Mouse (Mus musculus) erythroid progenitor cell, adult 5-6 weeks (primary cell): ENCODE measurements at regions not wholly inside any gene's neighbourhood (a gene's known extent, or its start where the extent isn't known, plus 50 kb on each side); places are given as distances from the start of the nearest gene placed in this dataset.
"Not testable (repeated sequence)": the region's sequence is repeated elsewhere in the genome, so short reads cannot be mapped to it uniquely, and the experiment has no call there.

ENCODE experiments used
- ATAC-seq: replicated peaks from 2 replicates; pipeline ENCODE4 v1.8.0; 2016; ENCODE audit warnings: moderate number of reproducible peaks, mild to moderate bottlenecking, moderate TSS enrichment, inconsistent platforms; ENCODE audit not compliant: poor library complexity, low FRiP score, severe bottlenecking

DNA sequence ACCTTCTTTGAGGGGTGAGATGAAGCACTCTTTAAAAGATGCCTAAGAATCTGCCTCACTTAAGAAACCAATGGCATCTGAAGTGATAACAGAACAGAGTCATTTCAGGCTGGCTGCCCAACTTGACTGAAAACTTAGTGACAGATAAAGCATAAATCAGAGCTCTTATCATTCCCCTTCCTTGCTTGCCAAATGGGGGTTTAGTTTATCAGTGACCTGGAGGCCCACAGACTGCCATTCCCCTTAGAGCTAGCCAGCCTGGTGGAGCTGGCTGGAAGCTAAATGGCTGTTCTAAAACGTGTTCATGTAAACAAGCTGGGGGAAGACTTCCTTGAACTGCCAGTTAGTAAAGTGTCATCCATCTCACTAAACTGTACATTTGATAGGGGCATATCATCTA, 373.8 kb downstream of the Fbxo8 start:
- ATAC-seq, result no peak

DNA sequence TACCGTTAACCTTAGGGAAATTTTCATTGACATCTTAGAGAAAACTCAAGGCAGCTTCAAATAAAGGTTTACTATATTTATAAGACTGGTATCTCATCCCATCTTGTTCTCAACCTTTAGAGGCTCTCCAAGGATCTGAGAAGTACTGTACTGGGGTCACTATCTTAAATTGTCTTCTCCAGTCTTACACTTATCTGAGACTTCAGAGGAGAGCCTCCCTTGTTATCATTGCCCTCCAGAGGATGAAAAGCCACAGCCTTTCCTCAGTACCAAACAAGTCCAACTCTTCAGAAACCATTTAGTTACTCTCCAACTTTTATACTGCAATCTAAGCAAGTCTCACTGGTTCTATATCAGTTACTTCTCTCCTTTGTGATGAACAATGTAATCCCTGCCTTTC, 376.3 kb downstream of the Fbxo8 start:
- ATAC-seq, result no peak

GRCm38 (mm10) chr8:56929076-56929475, 378.2 kb downstream of the Fbxo8 start:
- no peak for ATAC-seq

- no peak for ATAC-seq
Observed at GRCm38 (mm10) chr8:56932421-56932820, 381.5 kb downstream of the Fbxo8 start.

DNA sequence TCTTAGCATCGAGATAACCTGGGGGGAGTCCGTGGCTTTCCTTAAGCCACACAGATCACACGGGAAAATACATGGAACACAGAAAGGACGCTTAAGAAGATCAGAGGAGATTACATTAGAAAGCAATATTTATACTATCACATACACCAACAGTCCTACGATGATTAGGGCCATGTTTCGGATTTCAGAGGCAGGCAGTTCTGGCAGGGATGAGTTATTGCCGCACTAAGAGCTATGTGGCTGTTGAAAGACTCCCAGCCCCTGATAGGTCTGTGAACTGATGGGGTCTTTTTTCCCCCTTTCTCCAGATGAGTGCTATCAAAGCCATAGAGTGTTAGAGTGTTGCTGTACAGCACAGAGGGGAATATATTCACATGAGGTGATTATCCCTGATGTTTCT, 358.6 kb upstream of the Hand2 start:
- no peak for ATAC-seq

DNA sequence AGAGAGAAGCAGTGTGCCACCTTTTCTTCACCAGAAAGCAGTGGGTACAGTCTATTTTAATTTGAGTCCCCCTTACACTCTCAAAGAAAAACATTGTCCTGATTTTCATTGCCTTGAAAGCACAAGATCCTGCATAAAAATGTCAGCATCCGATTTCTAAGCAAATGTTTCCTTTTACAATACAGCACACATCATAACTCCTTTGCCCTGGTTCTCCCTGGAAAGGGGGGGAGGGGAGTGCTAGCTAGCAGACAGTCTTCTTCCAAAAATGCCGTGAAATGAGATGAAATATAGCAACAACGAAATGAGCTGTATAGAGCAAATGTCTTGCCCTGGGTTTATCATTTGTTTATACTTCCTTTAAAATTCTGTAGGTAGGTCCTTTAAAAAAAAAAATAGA, 350.5 kb upstream of the Hand2 start:
- no peak for ATAC-seq

DNA sequence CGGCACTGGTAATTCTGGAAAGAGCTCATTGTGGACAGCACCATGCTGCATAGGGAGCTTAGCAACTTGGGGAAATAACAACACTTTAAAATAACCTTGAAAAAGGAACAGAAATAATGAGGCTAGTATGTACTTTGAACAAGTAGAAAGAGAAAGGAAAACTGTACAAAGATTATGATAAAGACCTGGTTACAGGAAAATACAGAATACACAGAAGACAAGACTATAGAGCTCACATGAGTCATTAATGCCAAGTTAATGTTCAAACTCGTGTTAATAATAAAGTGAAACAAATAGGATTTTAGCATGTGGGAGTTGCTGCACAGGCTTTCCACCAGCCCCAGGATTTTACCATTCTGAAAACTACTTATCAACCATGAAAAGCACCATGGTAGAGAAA, 341.8 kb upstream of the Hand2 start:
- no peak for ATAC-seq

- no peak for ATAC-seq
Observed at GRCm38 (mm10) chr8:56979416-56979815, 341.4 kb upstream of the Hand2 start.

GRCm38 (mm10) chr8:57010318-57011024, 310.3 kb upstream of the Hand2 start:
- ATAC-seq, result no peak

GRCm38 (mm10) chr8:57013813-57014320, 306.9 kb upstream of the Hand2 start:
- ATAC-seq, result no peak

DNA sequence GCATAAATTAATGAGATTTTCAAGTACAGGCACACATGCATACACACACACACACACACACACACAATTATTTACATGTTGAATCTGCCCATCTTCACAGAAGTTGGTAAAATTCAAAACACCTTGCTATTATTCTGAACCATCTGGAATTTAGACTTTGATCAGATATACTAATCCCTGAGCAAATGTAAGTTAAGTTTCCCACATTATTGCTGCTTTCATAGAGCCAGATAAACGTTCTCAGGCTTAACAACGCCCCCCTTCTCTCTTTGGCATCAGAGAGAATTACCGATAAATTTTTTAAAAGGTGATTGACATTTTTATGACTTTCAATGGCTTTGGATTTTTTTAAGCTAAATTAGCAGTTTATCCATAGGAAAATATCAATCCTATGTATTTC, 304.5 kb upstream of the Hand2 start:
- ATAC-seq, result no peak

DNA sequence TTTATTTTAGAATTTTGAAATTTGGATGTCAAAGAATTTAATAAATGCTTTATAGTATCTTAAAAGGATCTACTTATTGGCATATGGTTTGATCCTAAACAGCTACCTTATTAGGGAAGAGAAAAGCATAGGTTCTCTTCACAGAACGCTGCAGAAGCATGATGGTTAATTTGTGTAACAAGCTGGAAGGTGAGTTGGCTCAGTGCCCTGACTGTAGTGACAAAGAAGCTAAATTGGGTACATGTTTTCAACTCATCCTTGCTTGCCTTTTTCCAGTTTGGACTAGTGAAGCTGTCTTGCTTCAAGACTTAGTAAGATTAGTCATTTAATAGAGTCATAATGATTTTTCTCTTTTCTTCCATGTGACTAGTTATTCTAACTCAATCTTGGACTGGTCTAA, 292.7 kb upstream of the Hand2 start:
- not testable (repeated sequence) for ATAC-seq

DNA sequence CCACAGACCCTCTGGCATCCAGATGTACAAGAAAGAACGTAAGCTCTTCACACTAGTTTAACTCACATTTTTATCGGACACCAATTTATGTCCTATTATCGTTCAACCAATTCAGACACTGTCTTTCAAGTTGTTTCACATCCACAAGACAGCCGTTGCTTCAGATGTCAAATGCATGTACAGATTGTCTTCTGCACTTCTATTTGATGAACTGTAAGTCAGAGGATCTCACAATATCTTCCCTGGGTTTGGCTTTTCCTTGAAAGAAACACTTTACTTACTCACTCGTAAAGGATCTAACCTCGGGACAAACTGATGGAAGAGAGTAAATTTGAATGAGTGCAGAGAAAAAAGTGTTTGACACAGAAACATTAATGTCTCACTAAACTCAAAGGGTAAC, 272.3 kb upstream of the Hand2 start:
- no peak for ATAC-seq

DNA sequence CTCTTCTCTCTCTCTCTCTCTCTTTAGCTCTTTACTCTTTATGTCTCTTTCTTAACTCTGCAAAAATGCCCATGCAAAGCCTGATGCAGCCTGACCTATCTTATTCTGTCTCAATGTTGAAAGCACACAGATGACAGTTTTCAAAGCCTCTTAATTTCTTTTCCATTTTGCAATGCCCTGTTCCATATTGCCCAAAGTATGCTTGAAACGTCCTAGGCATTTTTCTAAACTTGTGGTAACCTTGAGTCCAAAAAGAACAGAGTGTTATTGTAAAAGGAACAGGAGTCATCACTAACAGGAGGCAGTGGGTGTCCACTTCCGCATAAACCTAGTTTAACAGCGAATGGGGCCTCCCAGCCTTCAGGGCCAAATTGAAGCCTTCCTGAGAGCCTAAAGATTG, 271.9 kb upstream of the Hand2 start:
- no peak for ATAC-seq

GRCm38 (mm10) chr8:57052661-57053060, 268.1 kb upstream of the Hand2 start:
- ATAC-seq, result no peak

- no peak for ATAC-seq
Observed at GRCm38 (mm10) chr8:57076995-57077394, 243.8 kb upstream of the Hand2 start.

- no peak for ATAC-seq
Observed at GRCm38 (mm10) chr8:57086811-57087210, 234.0 kb upstream of the Hand2 start.

GRCm38 (mm10) chr8:57092403-57092802, 228.4 kb upstream of the Hand2 start:
- ATAC-seq, result no peak

DNA sequence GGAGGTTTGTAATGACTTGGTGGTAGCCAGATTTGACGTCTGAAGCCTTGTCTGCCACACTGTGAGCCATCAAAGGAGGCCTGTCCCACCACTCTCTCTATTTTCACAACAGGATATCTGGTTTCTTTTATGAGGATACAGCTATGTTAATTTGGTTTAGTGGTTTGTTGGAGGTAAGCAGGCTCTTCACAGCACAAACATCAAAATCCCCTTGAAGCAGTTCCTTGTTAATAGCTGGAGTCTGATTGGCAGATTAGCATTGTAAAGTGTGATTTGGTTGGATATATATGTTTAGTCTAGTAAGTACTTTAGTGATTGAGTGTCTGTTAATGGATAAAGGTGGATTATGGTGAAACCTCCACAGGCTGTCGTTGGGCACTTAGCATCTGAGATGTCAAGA, 225.6 kb upstream of the Hand2 start:
- no peak for ATAC-seq

GRCm38 (mm10) chr8:57110765-57111402, 209.9 kb upstream of the Hand2 start:
- ATAC-seq, result peak; percentile 76

- no peak for ATAC-seq
Observed at GRCm38 (mm10) chr8:57111403-57111771, 209.4 kb upstream of the Hand2 start.

- ATAC-seq, result no peak
Observed at GRCm38 (mm10) chr8:57113915-57114314, 206.9 kb upstream of the Hand2 start.
